Mouse (Mus musculus) neural tube, embryonic 10.5 days (tissue): ENCODE measurements at regions not wholly inside any gene's neighbourhood (a gene's known extent, or its start where the extent isn't known, plus 50 kb on each side); places are given as distances from the start of the nearest gene placed in this dataset.

Experiments used
- DNase-seq: peaks from one replicate; pipeline ENCODE4 v3.0.0-alpha.2; 2017; ENCODE audit warnings: low spot score; ENCODE audit errors: extremely low spot score

GRCm38 (mm10) chr12:7777220-7778055 lies 200.0 kb upstream of the Apob start:
- peak; percentile 47 for DNase-seq

- no peak for DNase-seq
Observed at GRCm38 (mm10) chr12:7778056-7778440, 199.4 kb upstream of the Apob start.

- DNase-seq: no peak
Observed at GRCm38 (mm10) chr12:7816616-7817015, 160.8 kb upstream of the Apob start.

GRCm38 (mm10) chr12:7820006-7820704 lies 157.3 kb upstream of the Apob start:
- DNase-seq: no peak

- no peak for DNase-seq
Observed at GRCm38 (mm10) chr12:7820718-7821117, 156.7 kb upstream of the Apob start.

- no peak for DNase-seq
Observed at GRCm38 (mm10) chr12:7835731-7836130, 141.7 kb upstream of the Apob start.

GRCm38 (mm10) chr12:7853876-7854275 lies 123.6 kb upstream of the Apob start:
- no peak for DNase-seq

- DNase-seq: no peak
Observed at GRCm38 (mm10) chr12:7855683-7856082, 121.8 kb upstream of the Apob start.

GRCm38 (mm10) chr12:7859533-7859932 lies 117.9 kb upstream of the Apob start:
- DNase-seq: no peak

- no peak for DNase-seq
Observed at GRCm38 (mm10) chr12:7870004-7870403, 107.4 kb upstream of the Apob start.

- DNase-seq: no peak
Observed at GRCm38 (mm10) chr12:7870473-7870872, 107.0 kb upstream of the Apob start.

- no peak for DNase-seq
Observed at GRCm38 (mm10) chr12:7875454-7875853, 102.0 kb upstream of the Apob start.

GRCm38 (mm10) chr12:7876302-7877063 lies 101.0 kb upstream of the Apob start:
- DNase-seq: no peak

- no peak for DNase-seq
Observed at GRCm38 (mm10) chr12:7878761-7879160, 98.7 kb upstream of the Apob start.

- DNase-seq: no peak
Observed at GRCm38 (mm10) chr12:7896156-7896555, 81.3 kb upstream of the Apob start.

GRCm38 (mm10) chr12:7905329-7905728 lies 72.1 kb upstream of the Apob start:
- no peak for DNase-seq

GRCm38 (mm10) chr12:7906831-7907230 lies 70.6 kb upstream of the Apob start:
- DNase-seq: no peak

- no peak for DNase-seq
Observed at GRCm38 (mm10) chr12:7909746-7910360, 67.6 kb upstream of the Apob start.

- DNase-seq: no peak
Observed at GRCm38 (mm10) chr12:7910509-7910908, 66.9 kb upstream of the Apob start.

- DNase-seq: no peak
Observed at GRCm38 (mm10) chr12:7918385-7918784, 59.1 kb upstream of the Apob start.

GRCm38 (mm10) chr12:7918967-7919708 lies 58.3 kb upstream of the Apob start:
- DNase-seq: no peak
